In genomic region chr13:16282230-16282629, GRCm38 (mm10) we compare ENCODE assay signal across 31 mouse cellular contexts.
DNase-seq lines count a peak whose midpoint lies in the region; ATAC-seq and TF ChIP-seq lines count a peak whose summit lies in the region.
"Had no signal": no experiment of that assay in that cellular context is flagged by ENCODE, and none has a peak within 500 bp of the region (broad histone marks: within the 10 kb centered on the region; RNA-seq: fewer than 3 reads in every experiment).

No protein-coding gene starts in this region.

- peaks cover 8% of the 10 kb centered on the region for H3K4me1 ChIP-seq in heart, embryonic 10.5 days
- H3K4me1 ChIP-seq in heart, embryonic 15.5 days (replicated peaks), result peaks cover 15% of the 10 kb centered on the region
- 0 out of 2 replicates have a peak, but pooled peaks cover 9% of the 10 kb centered on the region for H3K4me1 ChIP-seq in lung, embryonic 14.5 days (ENCODE audit: insufficient read depth)
- no peaks in the 10 kb centered on the region for H3K4me1 ChIP-seq in embryonic facial prominence, embryonic 10.5 days
- H3K4me1 ChIP-seq: embryonic facial prominence, embryonic 12.5 days; intestine, embryonic 15.5 days; midbrain, embryonic 13.5 days; neural tube, embryonic 13.5 days had no signal

- no peak overlapping the region for H3K4me2 ChIP-seq in heart, embryonic 15.5 days
- no peak overlapping the region for H3K4me2 ChIP-seq in lung, embryonic 14.5 days
- H3K4me2 ChIP-seq: embryonic facial prominence, embryonic 12.5 days; intestine, embryonic 15.5 days; limb, embryonic 12.5 days; midbrain, embryonic 13.5 days; neural tube, embryonic 13.5 days had no signal

- H3K27ac ChIP-seq in heart, embryonic 10.5 days, result peak overlapping the region; percentile 54
- peak overlapping the region; percentile 73 for H3K27ac ChIP-seq in heart, embryonic 15.5 days
- peak overlapping the region; percentile 40; the same call in 1 of the 2 replicates for H3K27ac ChIP-seq in lung, embryonic 14.5 days (ENCODE audit: low read depth)
- H3K27ac ChIP-seq in embryonic facial prominence, embryonic 10.5 days (replicated peaks), result peak overlapping the region; percentile 30; the same call in 1 of the 2 replicates
- H3K27ac ChIP-seq: embryonic facial prominence, embryonic 12.5 days; gastrocnemius, adult 2 months; hindbrain, postnatal 0 days; intestine, embryonic 15.5 days; layer of hippocampus, adult 2 months; left cerebral cortex, adult 2 months; limb, embryonic 12.5 days; liver, embryonic 14.5 days; midbrain, embryonic 13.5 days; neural tube, embryonic 13.5 days had no signal

- H3K36me3 ChIP-seq in heart, embryonic 10.5 days, result no peaks in the 10 kb centered on the region
- H3K36me3 ChIP-seq in heart, embryonic 15.5 days, result no peaks in the 10 kb centered on the region
- no peaks in the 10 kb centered on the region for H3K36me3 ChIP-seq in lung, embryonic 14.5 days (ENCODE audit: insufficient read depth)
- no peaks in the 10 kb centered on the region for H3K36me3 ChIP-seq in embryonic facial prominence, embryonic 10.5 days (replicated peaks)
- H3K36me3 ChIP-seq: embryonic facial prominence, embryonic 12.5 days; G1E; intestine, embryonic 15.5 days; limb, embryonic 12.5 days; midbrain, embryonic 13.5 days; neural tube, embryonic 13.5 days had no signal

- TF ChIP-seq CTCF in lung, embryonic 14.5 days (IDR thresholded peaks at IDR 0.05; ENCODE audit: low read depth), result no peak

- WGBS in heart, embryonic 10.5 days, result 27% methylated on average over 2 of the region's 2 CpGs
- WGBS in heart, embryonic 15.5 days, result 23% methylated on average over 2 of the region's 2 CpGs
- WGBS in lung, embryonic 14.5 days, result 28% methylated on average over 2 of the region's 2 CpGs
- 56% methylated on average over 2 of the region's 2 CpGs for WGBS in embryonic facial prominence, embryonic 10.5 days

- no peak overlapping the region for H3K4me3 ChIP-seq in heart, embryonic 10.5 days
- H3K4me3 ChIP-seq in heart, embryonic 15.5 days, result no peak overlapping the region
- H3K4me3 ChIP-seq in lung, embryonic 14.5 days (ENCODE audit: low read depth, low read length), result no peak overlapping the region
- no peak overlapping the region for H3K4me3 ChIP-seq in embryonic facial prominence, embryonic 10.5 days
- H3K4me3 ChIP-seq: embryonic facial prominence, embryonic 12.5 days; gastrocnemius, adult 2 months; intestine, embryonic 15.5 days; layer of hippocampus, adult 2 months; left cerebral cortex, adult 2 months; limb, embryonic 12.5 days; midbrain, embryonic 13.5 days; neural tube, embryonic 13.5 days had no signal

- no peaks in the 10 kb centered on the region for H3K27me3 ChIP-seq in heart, embryonic 10.5 days (ENCODE audit: insufficient read depth, poor library complexity, severe bottlenecking)
- no peaks in the 10 kb centered on the region for H3K27me3 ChIP-seq in heart, embryonic 15.5 days
- H3K27me3 ChIP-seq in lung, embryonic 14.5 days (ENCODE audit: insufficient read depth, low read length), result no peaks in the 10 kb centered on the region
- H3K27me3 ChIP-seq in embryonic facial prominence, embryonic 10.5 days (replicated peaks; ENCODE audit: low read depth, poor library complexity, severe bottlenecking), result no peaks in the 10 kb centered on the region
- H3K27me3 ChIP-seq: embryonic facial prominence, embryonic 12.5 days; intestine, embryonic 15.5 days; limb, embryonic 12.5 days; midbrain, embryonic 13.5 days; neural tube, embryonic 13.5 days had no signal

- peak; percentile 43; the same call in 1 of the 2 replicates for ATAC-seq in heart, embryonic 15.5 days (replicated peaks; ENCODE audit: insufficient number of reproducible peaks, insufficient read depth, low FRiP score, low read depth)
- no peak for ATAC-seq in lung, embryonic 14.5 days (ENCODE audit: insufficient read depth)
- ATAC-seq: forebrain, embryonic 14.5 days; hindbrain, postnatal 0 days; intestine, embryonic 15.5 days; midbrain, embryonic 13.5 days had no signal

- H3K9ac ChIP-seq in heart, embryonic 15.5 days, result no peak overlapping the region
- no peak overlapping the region for H3K9ac ChIP-seq in lung, embryonic 14.5 days
- H3K9ac ChIP-seq: embryonic facial prominence, embryonic 12.5 days; intestine, embryonic 15.5 days; limb, embryonic 12.5 days; liver, embryonic 14.5 days; midbrain, embryonic 13.5 days; neural tube, embryonic 13.5 days had no signal

- H3K9me3 ChIP-seq in heart, embryonic 10.5 days, result no peaks in the 10 kb centered on the region
- H3K9me3 ChIP-seq in heart, embryonic 15.5 days (replicated peaks), result no peaks in the 10 kb centered on the region
- no peaks in the 10 kb centered on the region for H3K9me3 ChIP-seq in lung, embryonic 14.5 days (ENCODE audit: low read depth, low read length)
- H3K9me3 ChIP-seq in embryonic facial prominence, embryonic 10.5 days, result no peaks in the 10 kb centered on the region
- H3K9me3 ChIP-seq: embryonic facial prominence, embryonic 12.5 days; G1E; intestine, embryonic 15.5 days; limb, embryonic 12.5 days; midbrain, embryonic 13.5 days; neural tube, embryonic 13.5 days had no signal

- no peak for DNase-seq in heart, embryonic 10.5 days (ENCODE audit: low spot score)
- DNase-seq in heart, adult 9 months (ENCODE audit: low spot score in 2 of 2), result no peak
- DNase-seq in heart, adult 18-20 months, result no peak
- DNase-seq in lung, embryonic 14.5 days, result peak; percentile 31
- DNase-seq in lung, adult 18-20 months, result no peak
- no peak for DNase-seq in embryonic facial prominence, embryonic 10.5 days (ENCODE audit: low spot score)
- DNase-seq in urinary bladder, postnatal 25 days (ENCODE audit: low spot score), result no peak
- DNase-seq: adrenal gland, adult 8-10 months; cerebellum, adult 11 months; cerebellum, adult 9-10 months; cerebellum, postnatal 36 days; gastrocnemius, adult 2 months; gastrocnemius, postnatal 36 days; kidney, adult 2 months; kidney, postnatal 36 days; lung, postnatal 36 days; right cerebral cortex, postnatal 4 days; thymus, adult 18-20 months; thymus, postnatal 25 days had no signal
